Mouse (Mus musculus) R1 (cell line): ENCODE measurements at regions not wholly inside any gene's neighbourhood (a gene's known extent, or its start where the extent isn't known, plus 50 kb on each side); places are given as distances from the start of the nearest gene placed in this dataset.
A peak's percentile ranks its signal among the peaks of the same experiment; 100 is the strongest.

Experiments
- DNase-seq: peaks from one replicate; pipeline ENCODE4 v3.0.0-alpha.2; 2018; ENCODE audit warnings: low read depth, low spot score

DNA sequence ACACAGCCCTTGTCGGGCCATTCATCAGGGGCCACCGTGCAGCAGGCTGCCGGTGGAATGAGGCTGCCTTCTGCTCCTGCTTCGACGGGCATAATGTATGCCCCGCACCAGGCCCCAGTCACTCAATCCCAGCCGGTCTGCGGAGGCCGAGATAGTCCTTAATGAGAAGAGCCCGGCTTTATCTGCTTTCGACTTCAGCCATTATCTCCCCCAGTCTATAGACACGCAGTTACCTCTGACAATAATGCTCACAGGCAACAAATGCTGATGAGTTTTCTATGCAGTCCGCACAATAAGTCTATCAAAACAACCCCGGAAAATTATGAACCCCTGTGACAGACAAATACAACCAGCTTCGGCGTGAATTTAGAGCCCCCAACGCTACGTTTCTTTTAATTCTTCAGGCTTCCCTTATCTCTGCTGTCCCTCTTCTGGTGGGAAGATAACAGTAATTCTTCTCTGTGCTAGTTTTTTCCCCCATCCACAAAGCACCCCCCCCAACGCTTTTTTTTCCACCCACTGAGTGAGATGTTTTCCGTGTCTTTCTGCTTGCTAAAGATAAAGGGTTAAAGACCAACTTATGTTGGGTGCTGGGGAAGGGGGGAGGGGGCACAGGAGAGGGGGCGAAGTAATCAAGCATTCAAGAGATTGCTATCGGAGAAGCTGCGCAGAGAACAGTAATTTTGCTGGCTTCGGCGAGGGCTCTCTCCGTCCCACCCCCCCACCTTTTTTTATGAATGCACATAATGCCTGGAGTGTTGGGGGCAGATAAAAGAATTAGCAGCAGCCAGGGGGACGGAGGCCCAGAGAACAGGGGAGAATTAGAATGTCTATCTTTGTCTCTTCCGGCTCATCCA lies 117.8 kb downstream of the Mrm1 start:
- DNase-seq, result no peak

GRCm38 (mm10) chr11:84697521-84697920 lies 121.8 kb downstream of the Mrm1 start:
- peak; percentile 71 for DNase-seq

DNA sequence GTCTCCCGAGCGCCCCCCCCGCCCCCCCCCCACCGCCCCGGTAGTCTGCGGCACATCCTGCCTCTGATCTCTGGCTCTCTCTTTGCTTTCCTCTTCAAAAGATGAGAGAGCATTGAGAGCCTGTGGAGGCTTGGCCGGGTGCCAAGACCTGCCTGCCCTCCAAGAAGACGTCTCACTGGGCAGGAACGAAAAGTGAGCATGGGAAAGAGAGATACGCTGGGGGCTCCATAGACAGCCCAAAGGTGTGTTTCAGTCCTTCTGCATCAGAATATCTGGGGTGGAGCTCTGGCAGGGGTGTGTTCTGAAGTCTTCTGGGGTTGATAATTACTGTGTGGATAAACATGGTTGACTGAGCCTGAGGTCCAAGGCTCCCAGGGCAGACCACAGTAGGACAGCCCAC lies 126.7 kb downstream of the Mrm1 start:
- peak; percentile 28 for DNase-seq

- DNase-seq, result no peak
These were observed 127.7 kb downstream of the Mrm1 start for GRCm38 (mm10) chr11:84691410-84692148.

GRCm38 (mm10) chr11:84686473-84686872 lies 132.8 kb downstream of the Mrm1 start:
- DNase-seq, result no peak

- DNase-seq, result no peak
These were observed 135.0 kb downstream of the Mrm1 start for GRCm38 (mm10) chr11:84684325-84684724.

DNA sequence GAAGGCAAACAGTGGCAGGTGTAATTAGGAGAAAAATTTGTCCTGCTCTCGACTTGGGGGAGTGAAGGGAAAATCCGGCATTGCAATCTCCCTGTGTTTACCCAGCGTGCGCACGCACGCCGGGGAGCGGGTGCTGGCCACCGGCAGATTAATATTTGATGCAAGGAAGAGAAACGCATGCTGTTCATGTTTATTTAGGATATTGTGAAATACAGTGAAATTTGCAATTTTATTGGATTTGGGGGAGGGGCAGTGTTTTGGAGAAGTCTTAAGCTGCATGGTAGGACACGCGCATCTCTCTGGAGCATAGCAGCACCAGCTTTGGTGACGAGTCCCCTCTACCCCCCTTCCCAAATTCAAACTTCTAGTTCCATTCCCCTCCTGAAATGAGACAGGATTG lies 136.4 kb downstream of the Mrm1 start:
- no peak for DNase-seq

GRCm38 (mm10) chr11:84676377-84677078 lies 142.8 kb downstream of the Mrm1 start:
- DNase-seq, result no peak

- DNase-seq, result no peak
These were observed 146.4 kb downstream of the Mrm1 start for GRCm38 (mm10) chr11:84672841-84673473.

- DNase-seq, result no peak
These were observed 146.2 kb upstream of the Lhx1 start for GRCm38 (mm10) chr11:84671585-84671984.

DNA sequence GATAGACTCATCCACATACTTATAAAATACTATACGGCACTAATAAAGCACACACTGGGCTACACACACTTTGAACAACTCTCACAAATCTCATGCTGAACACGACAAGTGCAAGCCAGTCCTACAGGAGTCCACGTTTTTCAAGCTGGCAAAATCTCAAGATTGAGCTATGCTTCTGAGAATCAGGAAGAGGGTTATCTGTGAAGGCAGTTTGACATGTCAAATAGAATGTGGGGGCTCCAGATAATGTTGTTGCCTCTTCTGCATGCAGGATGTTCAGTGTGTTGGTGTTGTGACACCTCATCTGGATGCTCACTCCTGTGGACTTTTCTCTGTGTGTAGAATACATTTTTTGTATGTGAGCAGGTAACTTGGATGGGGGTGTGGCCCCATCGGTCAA lies 142.4 kb upstream of the Lhx1 start:
- no peak for DNase-seq

DNA sequence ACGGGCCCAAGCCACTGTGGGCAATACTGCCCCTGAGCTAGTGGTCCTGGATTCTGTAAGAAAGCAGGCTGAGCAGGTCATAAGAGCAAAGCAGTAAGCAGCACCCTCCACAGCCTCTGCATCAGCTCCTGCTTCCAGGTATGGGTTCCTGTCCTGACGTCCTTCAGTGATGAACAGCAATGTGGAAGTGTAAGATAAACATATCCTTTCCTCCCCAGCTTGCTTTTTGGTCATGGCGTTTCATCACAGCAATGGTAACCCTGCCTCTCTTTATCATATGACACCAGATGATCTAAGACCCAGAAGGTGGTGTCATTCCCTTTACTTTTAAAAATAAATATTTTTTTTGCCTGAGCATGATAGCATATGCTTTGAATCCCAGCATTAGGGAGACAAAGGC lies 138.9 kb upstream of the Lhx1 start:
- no peak for DNase-seq

- peak; percentile 64 for DNase-seq
These were observed 136.6 kb upstream of the Lhx1 start for GRCm38 (mm10) chr11:84661981-84662380.

GRCm38 (mm10) chr11:84660877-84661276 lies 135.5 kb upstream of the Lhx1 start:
- no peak for DNase-seq

GRCm38 (mm10) chr11:84659370-84659937 lies 134.1 kb upstream of the Lhx1 start:
- DNase-seq, result no peak

DNA sequence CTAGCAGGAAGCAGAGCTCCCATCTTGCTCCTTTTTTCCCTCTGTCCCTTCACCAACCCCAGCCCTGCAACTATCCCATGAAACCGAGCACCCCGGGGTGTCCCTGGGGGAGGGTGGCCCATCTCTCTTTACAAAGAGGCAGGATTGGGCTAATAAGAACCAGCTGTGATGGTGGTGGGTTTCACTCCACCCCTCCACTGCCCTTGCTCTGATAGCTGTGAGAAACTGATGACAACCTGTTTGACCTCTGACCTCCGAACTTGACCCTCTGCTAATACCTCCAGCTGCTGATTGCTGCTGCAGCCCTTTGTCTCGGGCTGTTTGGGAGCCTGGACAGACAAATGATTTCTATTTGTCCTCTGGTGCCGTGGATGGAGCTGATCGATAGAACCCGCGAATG lies 128.1 kb upstream of the Lhx1 start:
- no peak for DNase-seq

DNA sequence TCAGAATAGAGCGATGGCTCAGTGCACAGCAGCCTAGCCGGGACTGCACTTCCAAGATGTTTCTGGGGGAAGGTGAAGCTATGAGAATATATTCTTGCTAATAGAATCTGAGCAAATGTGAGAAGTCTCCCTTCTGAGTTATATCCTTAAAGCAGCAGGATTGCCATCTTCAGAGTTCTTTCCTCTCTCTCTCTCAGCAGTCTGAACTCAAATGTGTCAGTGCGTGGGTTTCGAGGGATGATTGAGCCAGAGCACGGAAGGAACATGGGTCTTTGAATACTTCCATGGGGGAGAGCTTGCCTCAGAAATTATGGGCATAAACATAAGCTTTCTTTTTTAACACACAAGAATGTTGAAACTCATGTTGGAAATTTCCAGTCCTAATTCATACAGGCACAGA lies 123.6 kb upstream of the Lhx1 start:
- no peak for DNase-seq

- DNase-seq, result peak; percentile 39
These were observed 121.8 kb upstream of the Lhx1 start for GRCm38 (mm10) chr11:84647104-84647503.

DNA sequence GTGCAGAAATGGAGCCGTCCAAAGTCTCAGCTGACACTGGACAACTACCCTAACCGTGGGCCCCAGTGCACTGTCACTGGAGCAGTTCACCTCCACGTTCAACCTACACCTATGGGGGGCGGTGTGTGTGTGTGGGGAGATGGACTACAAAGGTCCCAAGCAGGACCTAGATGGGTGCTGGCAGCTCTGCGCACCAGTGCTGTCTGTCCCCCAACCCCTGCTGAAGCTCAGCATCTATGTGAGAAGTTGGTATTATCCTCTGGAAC lies 117.7 kb upstream of the Lhx1 start:
- DNase-seq, result no peak

- peak; percentile 11 for DNase-seq
These were observed 117.2 kb upstream of the Lhx1 start for GRCm38 (mm10) chr11:84642300-84643106.

DNA sequence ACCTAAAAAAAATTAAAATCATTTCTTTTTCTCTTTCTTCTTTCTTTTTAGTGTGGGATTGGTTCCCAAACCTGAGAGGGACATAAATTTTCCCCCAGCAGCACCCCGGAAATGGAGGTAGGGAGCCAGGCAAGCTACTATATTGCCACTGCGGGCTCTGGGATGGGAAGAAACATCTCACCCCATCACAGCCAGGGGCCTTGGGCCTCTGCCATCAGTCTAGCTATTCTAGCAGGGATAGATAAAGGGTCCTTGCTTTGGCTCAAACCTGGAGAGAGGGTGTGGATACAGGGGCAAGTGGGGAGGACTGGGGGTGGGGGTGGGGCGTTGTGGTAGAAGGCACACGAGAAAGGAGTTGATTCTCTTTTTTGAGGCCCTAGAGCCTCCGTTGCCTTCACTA lies 116.3 kb upstream of the Lhx1 start:
- no peak for DNase-seq
